Mouse (Mus musculus) embryonic facial prominence, embryonic 11.5 days (tissue): ENCODE data around the gene Draxin. TPM values are rescaled to one million over a fixed set of nuclear protein-coding genes. Genes with fewer than 3 reads are reported as not detected.

Experiments used
- ATAC-seq: fragments of 200-750 bp; cut with Nextera tagmentation; replicated peaks from 2 replicates; pipeline ENCODE4 v1.8.0; 2017; ENCODE audit warnings: low read depth; ENCODE audit not compliant: insufficient number of reproducible peaks, low FRiP score, low TSS enrichment
- DNase-seq: peaks from one replicate; pipeline ENCODE4 v3.0.0-alpha.2; 2015; ENCODE audit warnings: low spot score
- H3K27ac ChIP-seq: fragments of 300-500 bp; sonication (generic); replicated peaks from 2 replicates; pipeline ENCODE4 v1.5.1; 2014; ENCODE audit warnings: mild to moderate bottlenecking, low read depth, low read length, control low read depth
- H3K27me3 ChIP-seq: fragments of 300-500 bp; sonication (generic); 2 replicates; pipeline ENCODE4 v1.6.1; 2014; ENCODE audit warnings: mild to moderate bottlenecking, low read length, moderate library complexity, mixed read lengths; ENCODE audit not compliant: control insufficient read depth, insufficient read depth
- H3K36me3 ChIP-seq: fragments of 300-500 bp; sonication (generic); replicated peaks from 2 replicates; pipeline ENCODE4 v1.6.1; 2014; ENCODE audit warnings: low read depth, mild to moderate bottlenecking, low read length, moderate library complexity, mixed read lengths; ENCODE audit not compliant: control insufficient read depth, insufficient read depth
- H3K4me1 ChIP-seq: fragments of 300-500 bp; sonication (generic); 2 replicates; pipeline ENCODE4 v1.6.1; 2014; ENCODE audit warnings: low read length, mixed read lengths; ENCODE audit not compliant: control insufficient read depth, insufficient read depth
- H3K4me2 ChIP-seq: fragments of 300-500 bp; sonication (generic); 2 replicates; pipeline ENCODE4 v1.6.1; 2014; ENCODE audit warnings: low read depth, mild to moderate bottlenecking, control low read depth, low read length, moderate library complexity
- H3K4me3 ChIP-seq: fragments of 300-500 bp; sonication (generic); 2 replicates; pipeline ENCODE4 v1.5.1; 2014; ENCODE audit warnings: low read depth, low read length, control low read depth
- H3K9ac ChIP-seq: fragments of 300-500 bp; sonication (generic); replicated peaks from 2 replicates; pipeline ENCODE4 v1.6.1; 2014; ENCODE audit warnings: mild to moderate bottlenecking, control low read depth, low read length
- H3K9me3 ChIP-seq: fragments of 300-500 bp; sonication (generic); replicated peaks from 2 replicates; pipeline ENCODE4 v1.6.1; 2016; ENCODE audit warnings: mild to moderate bottlenecking, low read length, inconsistent platforms, mixed read lengths; ENCODE audit not compliant: control insufficient read depth
- WGBS: fragments of 180-500 bp; shearing (Covaris S2); extraction: QIAGEN DNeasy Blood & Tissue Kit; methylation state at CpG from one replicate; pipeline ENCODE4 v1.1.7; 2014; 5-methylcytosine and 5-hydroxymethylcytosine counted together
- polyA plus RNA-seq: library from polyadenylated mRNA; unstranded; fragments of >200 nt; fragmentation: Nextera tagmentation; extraction: Ambion mirVana; gene quantifications from 2 replicates; pipeline ENCODE4 v1.2.1, GENCODE M21; 2014

Gene Draxin
- polyA plus RNA-seq, 1 experiment from 2014 or later, result 1.2 TPM

DNA sequence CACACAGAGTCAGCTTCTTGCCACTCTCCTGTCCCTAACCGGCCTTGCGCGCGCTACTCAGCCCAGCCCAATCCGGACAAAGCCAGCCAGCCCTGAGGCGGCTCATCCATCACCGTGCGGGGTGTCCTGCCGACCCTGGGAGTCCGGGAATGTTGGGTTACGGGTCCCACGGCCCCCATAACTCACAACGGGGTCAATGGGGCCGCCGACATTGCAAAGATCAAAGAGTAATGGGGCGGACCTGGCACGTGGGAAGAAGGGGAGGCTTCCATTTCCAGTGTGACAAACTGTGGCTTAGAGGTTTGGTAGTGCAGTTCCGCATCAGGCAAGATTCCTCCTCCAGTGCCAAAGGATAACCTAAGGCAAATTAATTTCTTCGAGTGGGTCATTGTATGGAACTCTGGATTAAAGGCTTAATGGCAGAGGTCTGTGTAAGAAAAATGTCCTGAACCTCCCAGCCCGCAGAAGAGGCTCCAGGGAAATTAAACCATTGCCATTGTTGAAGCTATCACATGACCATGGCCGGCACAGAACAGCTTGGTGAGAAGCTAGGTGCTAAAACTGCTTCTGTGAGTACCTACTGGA lies 1.1 kb upstream of the Draxin start:
- peak; percentile 57 for ATAC-seq
- Histone ChIP-seq H3K4me1 (peaks cover 3% of the 10 kb centered on the region; the same call in 1 of the 2 replicates), H3K27ac (0 out of 2 replicates have a peak overlapping the region, but pooled peaks have one; percentile 35)

DNA sequence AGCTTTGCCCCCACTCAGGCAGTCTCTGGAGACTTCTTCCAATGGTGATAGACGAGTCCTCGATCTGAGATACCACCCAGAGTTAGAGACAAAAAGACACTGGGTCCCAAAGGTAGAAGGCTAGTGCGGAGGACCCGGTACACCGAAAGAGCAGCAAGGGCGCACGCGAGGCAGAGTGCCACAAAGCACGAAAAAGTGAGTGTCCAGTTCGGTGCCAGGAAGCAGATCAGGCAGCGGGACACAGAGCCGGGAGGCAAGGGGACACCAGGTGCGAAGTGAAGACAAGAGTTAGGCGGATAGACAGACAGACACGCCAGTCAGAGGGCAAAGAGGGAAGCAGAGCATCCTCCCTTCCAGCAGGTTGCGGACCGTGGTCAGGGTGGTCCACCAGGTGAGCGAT lies 365 bp downstream of the Draxin start, which contains the start of gene Mad2l2:
Gene Mad2l2, plus strand, starts transcription at position 252 of the 400 bp plus-strand sequence.
- peak; percentile 4; the same call in 1 of the 2 replicates for ATAC-seq
- peak; percentile 7 for DNase-seq
- peak within 1 kb of the TSS; percentile 76 for H3K27ac ChIP-seq
- H3K9ac ChIP-seq, result peak within 1 kb of the TSS; percentile 92
- peak within 1 kb of the TSS; percentile 95 for H3K4me2 ChIP-seq
- no peaks in the 10 kb centered on the region for H3K36me3 ChIP-seq
- peaks cover 19% of the 10 kb centered on the region for H3K27me3 ChIP-seq
- no peaks in the 10 kb centered on the region for H3K9me3 ChIP-seq
- H3K4me3 ChIP-seq, result peak within 1 kb of the TSS; percentile 78
- WGBS, result 1% methylated on average over 18 of the region's 18 CpGs
- peaks cover 3% of the 10 kb centered on the region; the same call in 1 of the 2 replicates for H3K4me1 ChIP-seq

More for the DNA sequence above, 1.1 kb upstream of the Draxin start:
- DNase-seq, result peak; percentile 56
- Histone ChIP-seq H3K9ac (peak overlapping the region; percentile 92), H3K4me3 (peak overlapping the region; percentile 78), H3K27me3 (peaks cover 19% of the 10 kb centered on the region), H3K4me2 (peak overlapping the region; percentile 95), H3K36me3 (no peaks in the 10 kb centered on the region), H3K9me3 (no peaks in the 10 kb centered on the region)
- WGBS, result under 1% methylated on average over 21 of the region's 21 CpGs

DNA sequence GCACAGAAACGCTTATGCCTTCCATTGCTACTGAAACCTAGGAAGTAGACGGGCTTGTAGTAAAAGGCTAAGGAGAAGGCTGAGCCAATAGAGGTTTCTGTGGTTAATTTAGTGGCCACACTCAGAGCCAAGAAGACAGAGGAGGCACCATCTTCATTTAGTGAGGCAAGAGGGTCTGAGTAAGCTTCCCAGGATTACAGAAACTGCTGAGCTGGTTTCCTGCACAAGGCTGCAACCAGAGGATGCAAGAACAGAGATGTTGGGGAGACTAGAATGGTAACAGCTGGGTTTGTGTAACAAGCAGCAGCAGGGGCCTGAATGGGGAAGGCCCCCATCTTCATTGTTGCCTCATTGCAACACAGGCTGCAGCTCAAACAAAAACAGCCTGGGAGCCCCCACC lies 1.8 kb downstream of the Draxin start:
- no peak overlapping the region for H3K27ac ChIP-seq
- H3K36me3 ChIP-seq, result no peaks in the 10 kb centered on the region
- DNase-seq, result no peak
- 83% methylated on average over 2 of the region's 2 CpGs for WGBS
- H3K4me2 ChIP-seq, result no peak overlapping the region
- ATAC-seq, result no peak
- H3K9ac ChIP-seq, result no peak overlapping the region
- peaks cover 19% of the 10 kb centered on the region for H3K27me3 ChIP-seq
- H3K4me1 ChIP-seq, result peaks cover 3% of the 10 kb centered on the region; the same call in 1 of the 2 replicates
- no peaks in the 10 kb centered on the region for H3K9me3 ChIP-seq
- H3K4me3 ChIP-seq, result no peak overlapping the region

DNA sequence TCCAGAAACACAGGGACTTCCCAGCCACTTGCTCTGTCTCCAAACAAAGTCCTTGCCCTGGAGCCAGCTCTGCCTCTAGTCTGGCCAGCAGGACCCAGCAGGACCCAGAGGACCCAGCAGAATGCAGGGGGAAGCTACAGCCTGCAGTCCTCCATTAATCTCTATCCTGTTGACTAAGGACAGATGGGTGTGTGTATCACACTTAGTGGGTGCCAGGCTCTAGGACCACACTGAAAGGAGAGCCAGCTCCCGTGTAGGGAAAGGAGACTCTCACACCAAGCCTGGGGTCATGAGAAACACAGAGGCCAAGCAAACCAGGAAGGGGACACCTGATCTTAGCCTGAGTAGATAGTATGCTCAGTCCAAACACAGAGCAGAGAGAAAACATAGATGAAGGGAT lies 2.3 kb downstream of the Draxin start:
- Histone ChIP-seq H3K9ac (no peak overlapping the region), H3K4me2 (no peak overlapping the region), H3K4me3 (no peak overlapping the region), H3K27me3 (peaks cover 19% of the 10 kb centered on the region), H3K36me3 (no peaks in the 10 kb centered on the region), H3K9me3 (no peaks in the 10 kb centered on the region), H3K27ac (no peak overlapping the region), H3K4me1 (peaks cover 3% of the 10 kb centered on the region; the same call in 1 of the 2 replicates)
- DNase-seq, result no peak
- WGBS, result 54% methylated on average over 1 of the region's 1 CpGs
- ATAC-seq, result no peak

DNA sequence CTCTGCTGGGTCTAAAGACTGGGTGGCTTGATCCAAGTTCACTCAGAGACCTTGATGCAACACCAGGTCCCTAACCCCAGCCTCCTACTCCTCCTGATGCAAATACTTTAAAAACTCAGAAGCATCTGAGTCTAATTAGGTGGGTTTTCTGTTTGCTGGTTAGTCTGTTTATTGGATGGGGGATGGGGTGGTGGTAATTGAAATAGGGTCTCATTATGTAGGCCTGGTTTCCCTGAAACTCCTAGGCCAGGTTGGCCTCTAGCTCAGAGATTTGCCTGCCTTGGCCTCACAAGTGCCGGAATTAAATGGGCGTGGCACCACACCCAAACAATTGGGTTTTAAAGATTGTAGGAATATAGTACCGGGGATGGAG lies 7.8 kb downstream of the Draxin start:
- no peak overlapping the region for H3K9ac ChIP-seq
- H3K9me3 ChIP-seq, result no peaks in the 10 kb centered on the region
- no peak overlapping the region for H3K27ac ChIP-seq
- no peak overlapping the region for H3K4me3 ChIP-seq
- 67% methylated on average over 3 of the region's 3 CpGs for WGBS
- DNase-seq (peak; percentile 53), ATAC-seq (no peak)
- no peaks in the 10 kb centered on the region for H3K36me3 ChIP-seq
- H3K4me2 ChIP-seq, result no peak overlapping the region
- H3K27me3 ChIP-seq, result no peaks in the 10 kb centered on the region
- H3K4me1 ChIP-seq, result peaks cover 3% of the 10 kb centered on the region; the same call in 1 of the 2 replicates

DNA sequence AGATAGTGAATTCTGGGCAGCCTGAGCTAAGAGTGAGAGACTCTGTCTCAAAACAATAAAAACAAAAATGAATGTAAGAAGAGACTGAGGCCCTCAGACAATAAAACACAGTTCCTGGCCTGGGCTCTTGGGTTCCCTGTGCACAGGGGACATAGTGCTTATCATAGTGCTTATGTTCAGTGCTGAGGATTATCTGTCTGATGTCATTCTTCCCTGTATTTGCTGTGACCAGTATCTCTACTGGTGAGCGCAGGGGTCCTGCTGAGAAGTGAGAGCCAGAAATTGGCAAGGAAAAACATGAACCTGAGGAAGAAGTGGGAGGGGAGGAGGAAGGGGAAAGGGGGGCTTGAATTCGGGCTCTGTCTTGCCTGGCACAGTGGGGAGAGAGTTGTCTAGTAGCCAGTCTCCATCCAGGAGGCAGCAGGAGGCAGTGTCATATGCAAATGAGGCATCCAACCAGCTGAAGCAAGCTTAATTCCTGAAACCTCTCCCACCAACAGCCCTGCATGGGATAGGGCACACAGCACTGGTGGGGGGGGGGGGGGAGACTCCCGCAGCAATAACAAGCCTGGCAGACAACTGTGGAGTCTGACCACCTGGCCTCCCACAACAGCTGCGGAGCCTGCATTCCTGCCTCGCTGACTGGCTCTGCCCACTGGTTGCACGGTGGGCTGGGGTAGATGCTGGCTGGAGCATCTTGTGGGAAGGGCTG lies 8.4 kb downstream of the Draxin start:
- no peak overlapping the region for H3K4me2 ChIP-seq
- peak; percentile 75 for ATAC-seq
- H3K9ac ChIP-seq, result no peak overlapping the region

DNA sequence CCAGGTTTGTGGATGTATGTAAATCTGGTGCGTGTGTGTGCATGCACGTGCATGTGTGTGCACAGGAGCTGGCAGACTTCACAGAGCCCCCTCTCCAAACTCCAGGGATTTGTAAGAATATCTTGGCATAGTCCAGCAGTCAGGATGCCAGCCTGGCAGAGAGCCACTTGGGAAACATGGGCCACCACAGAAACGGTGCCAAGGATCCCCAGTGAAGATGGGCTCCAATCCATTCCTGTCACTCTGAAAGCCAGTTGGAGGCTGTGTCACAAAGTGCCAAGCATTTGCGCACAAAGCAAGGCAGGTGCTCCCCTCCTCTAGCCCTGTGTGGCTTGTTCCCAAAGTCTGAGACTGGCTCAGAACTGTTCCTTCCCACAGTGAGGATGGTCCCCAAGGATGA lies 9.1 kb downstream of the Draxin start:
- 81% methylated on average over 4 of the region's 4 CpGs for WGBS
- DNase-seq (no peak), ATAC-seq (no peak)
- Histone ChIP-seq H3K9ac (no peak overlapping the region), H3K36me3 (no peaks in the 10 kb centered on the region), H3K4me3 (no peak overlapping the region), H3K9me3 (no peaks in the 10 kb centered on the region; the same call in 1 of the 2 replicates), H3K4me2 (no peak overlapping the region), H3K4me1 (peaks cover 3% of the 10 kb centered on the region; the same call in 1 of the 2 replicates), H3K27me3 (no peaks in the 10 kb centered on the region), H3K27ac (no peak overlapping the region)

More for the DNA sequence above, 8.4 kb downstream of the Draxin start:
- 11% methylated on average over 6 of the region's 6 CpGs for WGBS
- H3K36me3 ChIP-seq, result no peaks in the 10 kb centered on the region
- peaks cover 3% of the 10 kb centered on the region; the same call in 1 of the 2 replicates for H3K4me1 ChIP-seq
- H3K27me3 ChIP-seq, result no peaks in the 10 kb centered on the region
- H3K4me3 ChIP-seq, result no peak overlapping the region
- no peak overlapping the region for H3K27ac ChIP-seq
- no peaks in the 10 kb centered on the region; the same call in 1 of the 2 replicates for H3K9me3 ChIP-seq
- DNase-seq, result peak; percentile 36

DNA sequence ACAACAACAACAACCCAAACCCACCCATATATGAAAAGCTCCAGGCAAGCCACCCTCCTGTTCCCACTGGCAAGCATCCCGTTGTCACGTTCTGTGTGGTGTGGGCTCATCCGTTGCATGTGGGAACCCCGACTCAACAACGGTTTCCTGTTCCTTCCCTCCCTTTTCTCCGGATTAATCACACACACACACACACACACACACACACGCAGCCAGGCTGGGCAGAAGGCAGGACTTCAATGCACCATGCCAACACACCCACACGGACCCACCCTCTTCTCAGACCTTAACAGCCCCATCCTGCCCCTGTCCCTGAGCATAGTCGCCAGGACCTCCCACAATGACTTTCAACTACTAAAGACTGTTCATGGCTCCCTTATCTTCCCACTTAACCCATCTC lies 9.9 kb downstream of the Draxin start:
- no peak overlapping the region for H3K4me3 ChIP-seq
- H3K36me3 ChIP-seq, result no peaks in the 10 kb centered on the region
- ATAC-seq, result no peak
- no peak overlapping the region for H3K27ac ChIP-seq
- no peak overlapping the region for H3K4me2 ChIP-seq
- H3K9ac ChIP-seq, result no peak overlapping the region
- WGBS, result 81% methylated on average over 9 of the region's 9 CpGs
- no peak for DNase-seq
- H3K4me1 ChIP-seq, result peaks cover 3% of the 10 kb centered on the region; the same call in 1 of the 2 replicates
- no peaks in the 10 kb centered on the region; the same call in 1 of the 2 replicates for H3K9me3 ChIP-seq
- no peaks in the 10 kb centered on the region for H3K27me3 ChIP-seq
